Mouse (Mus musculus): ENCODE data around the gene Cep135. TPM values are rescaled to one million over a fixed set of nuclear protein-coding genes. Genes with fewer than 3 reads are reported as not detected.

The Cep135 gene
- polyA plus RNA-seq, 1 experiment from 2014 or later, result 3.8 TPM

GRCm38 (mm10) chr5:76627770-76628169, 39.3 kb downstream of the Cep135 start:
- DNase-seq (ENCODE audit: low spot score), result peak; percentile 57
- H3K9me3 ChIP-seq (ENCODE audit: low read length), result no peaks in the 10 kb centered on the region
- 44% methylated on average over 1 of the region's 1 CpGs for WGBS
- peak; percentile 85 for ATAC-seq
- TF ChIP-seq EP300 (IDR thresholded peaks at IDR 0.05), result peak; percentile 92
- TF ChIP-seq CTCF (IDR thresholded peaks at IDR 0.05), result no peak
- H3K9ac ChIP-seq (replicated peaks; ENCODE audit: low read depth), result no peak overlapping the region
- H3K4me1 ChIP-seq (ENCODE audit: insufficient read depth, low read depth, low read length), result no peaks in the 10 kb centered on the region
- no peaks in the 10 kb centered on the region for H3K27me3 ChIP-seq (replicated peaks; ENCODE audit: insufficient read depth, low read length)
- no peak overlapping the region for H3K4me2 ChIP-seq (replicated peaks; ENCODE audit: low read depth, low read length)
- H3K4me3 ChIP-seq (ENCODE audit: low read depth, low read length), result no peak overlapping the region
- peaks cover 14% of the 10 kb centered on the region for H3K36me3 ChIP-seq (ENCODE audit: insufficient read depth, low read length)
- H3K27ac ChIP-seq (ENCODE audit: low read length), result no peak overlapping the region

GRCm38 (mm10) chr5:76634012-76634411, 45.5 kb downstream of the Cep135 start:
- no peak overlapping the region for H3K27ac ChIP-seq (ENCODE audit: low read length)
- no peaks in the 10 kb centered on the region for H3K27me3 ChIP-seq (replicated peaks; ENCODE audit: insufficient read depth, low read length)
- ATAC-seq (no peak), DNase-seq (ENCODE audit: low spot score) (no peak)
- H3K4me2 ChIP-seq (replicated peaks; ENCODE audit: low read depth, low read length), result no peak overlapping the region
- H3K4me1 ChIP-seq (ENCODE audit: insufficient read depth, low read depth, low read length), result no peaks in the 10 kb centered on the region
- H3K9me3 ChIP-seq (ENCODE audit: low read length), result no peaks in the 10 kb centered on the region
- H3K9ac ChIP-seq (replicated peaks; ENCODE audit: low read depth), result no peak overlapping the region
- TF ChIP-seq CTCF (IDR thresholded peaks at IDR 0.05) (no peak), EP300 (IDR thresholded peaks at IDR 0.05) (no peak)
- WGBS, result 68% methylated on average over 10 of the region's 10 CpGs
- peaks cover 20% of the 10 kb centered on the region for H3K36me3 ChIP-seq (ENCODE audit: insufficient read depth, low read length)
- no peak overlapping the region for H3K4me3 ChIP-seq (ENCODE audit: low read depth, low read length)

DNA sequence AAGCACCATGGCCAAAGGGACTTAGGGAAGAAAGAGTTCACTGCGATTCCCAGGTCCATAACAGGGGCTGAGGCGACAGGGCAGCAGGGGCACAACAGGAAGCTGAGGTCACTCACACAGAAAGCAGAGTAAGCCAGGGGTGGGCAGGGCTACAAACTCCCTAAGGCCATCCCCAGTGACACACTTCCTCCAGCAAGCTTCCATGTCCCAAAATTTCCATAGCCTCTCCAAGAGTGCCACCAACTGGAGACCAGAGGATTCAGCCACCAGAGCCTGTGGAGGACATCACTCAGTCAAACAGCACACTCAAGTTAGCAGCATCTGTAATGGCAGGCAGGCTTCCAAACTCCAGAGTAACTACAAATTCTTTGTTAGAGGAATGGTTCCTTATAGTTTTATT, 47.1 kb downstream of the Cep135 start:
- no peak overlapping the region for H3K4me3 ChIP-seq (ENCODE audit: low read depth, low read length)
- H3K36me3 ChIP-seq (ENCODE audit: insufficient read depth, low read length), result peaks cover 19% of the 10 kb centered on the region
- WGBS, result 69% methylated on average over 2 of the region's 2 CpGs
- TF ChIP-seq CTCF (IDR thresholded peaks at IDR 0.05), result peak; percentile 62
- no peak for TF ChIP-seq EP300 (IDR thresholded peaks at IDR 0.05)
- H3K4me2 ChIP-seq (replicated peaks; ENCODE audit: low read depth, low read length), result no peak overlapping the region
- H3K27me3 ChIP-seq (replicated peaks; ENCODE audit: insufficient read depth, low read length), result no peaks in the 10 kb centered on the region
- peak; percentile 54 for DNase-seq (ENCODE audit: low spot score)
- ATAC-seq, result peak; percentile 77
- no peaks in the 10 kb centered on the region for H3K4me1 ChIP-seq (ENCODE audit: insufficient read depth, low read depth, low read length)
- no peaks in the 10 kb centered on the region for H3K9me3 ChIP-seq (ENCODE audit: low read length)
- no peak overlapping the region for H3K9ac ChIP-seq (replicated peaks; ENCODE audit: low read depth)
- H3K27ac ChIP-seq (ENCODE audit: low read length), result no peak overlapping the region

- Histone ChIP-seq H3K36me3 (ENCODE audit: insufficient read depth, low read length) (peaks cover 9% of the 10 kb centered on the region; the same call in 1 of the 2 replicates), H3K27ac (ENCODE audit: low read length) (no peak overlapping the region), H3K4me1 (ENCODE audit: insufficient read depth, low read depth, low read length) (no peaks in the 10 kb centered on the region), H3K4me3 (ENCODE audit: low read depth, low read length) (no peak overlapping the region), H3K4me2 (replicated peaks; ENCODE audit: low read depth, low read length) (no peak overlapping the region), H3K9ac (replicated peaks; ENCODE audit: low read depth) (no peak overlapping the region), H3K9me3 (ENCODE audit: low read length) (no peaks in the 10 kb centered on the region), H3K27me3 (replicated peaks; ENCODE audit: insufficient read depth, low read length) (no peaks in the 10 kb centered on the region)
- DNase-seq (ENCODE audit: low spot score) (no peak), ATAC-seq (no peak)
- WGBS, result 93% methylated on average over 4 of the region's 4 CpGs
- TF ChIP-seq EP300 (IDR thresholded peaks at IDR 0.05), result no peak
- no peak for TF ChIP-seq CTCF (IDR thresholded peaks at IDR 0.05)
Measured at GRCm38 (mm10) chr5:76642076-76642475, 53.6 kb downstream of the Cep135 start.

- ATAC-seq, result no peak
- Histone ChIP-seq H3K27me3 (replicated peaks; ENCODE audit: insufficient read depth, low read length) (no peaks in the 10 kb centered on the region), H3K9ac (replicated peaks; ENCODE audit: low read depth) (no peak overlapping the region), H3K4me2 (replicated peaks; ENCODE audit: low read depth, low read length) (no peak overlapping the region), H3K4me3 (ENCODE audit: low read depth, low read length) (no peak overlapping the region), H3K4me1 (ENCODE audit: insufficient read depth, low read depth, low read length) (no peaks in the 10 kb centered on the region), H3K36me3 (ENCODE audit: insufficient read depth, low read length) (peaks cover 9% of the 10 kb centered on the region; the same call in 1 of the 2 replicates), H3K27ac (ENCODE audit: low read length) (no peak overlapping the region), H3K9me3 (ENCODE audit: low read length) (no peaks in the 10 kb centered on the region)
- DNase-seq (ENCODE audit: low spot score), result no peak
- WGBS, result 87% methylated on average over 7 of the region's 7 CpGs
- TF ChIP-seq EP300 (IDR thresholded peaks at IDR 0.05) (no peak), CTCF (IDR thresholded peaks at IDR 0.05) (no peak)
Measured at GRCm38 (mm10) chr5:76644234-76644633, 55.7 kb downstream of the Cep135 start.

- 91% methylated on average over 10 of the region's 10 CpGs for WGBS
- no peak for TF ChIP-seq EP300 (IDR thresholded peaks at IDR 0.05)
- TF ChIP-seq CTCF (IDR thresholded peaks at IDR 0.05), result no peak
- ATAC-seq (no peak), DNase-seq (ENCODE audit: low spot score) (no peak)
- Histone ChIP-seq H3K4me3 (ENCODE audit: low read depth, low read length) (no peak overlapping the region), H3K4me1 (ENCODE audit: insufficient read depth, low read depth, low read length) (no peaks in the 10 kb centered on the region), H3K27me3 (replicated peaks; ENCODE audit: insufficient read depth, low read length) (no peaks in the 10 kb centered on the region), H3K36me3 (ENCODE audit: insufficient read depth, low read length) (peaks cover 9% of the 10 kb centered on the region; the same call in 1 of the 2 replicates), H3K27ac (ENCODE audit: low read length) (no peak overlapping the region), H3K4me2 (replicated peaks; ENCODE audit: low read depth, low read length) (no peak overlapping the region), H3K9me3 (ENCODE audit: low read length) (no peaks in the 10 kb centered on the region), H3K9ac (replicated peaks; ENCODE audit: low read depth) (no peak overlapping the region)
Measured at GRCm38 (mm10) chr5:76645091-76645868, 56.8 kb downstream of the Cep135 start.

All from lung, postnatal 0 days (tissue).